Mouse (Mus musculus): ENCODE measurements around the gene Ston2. TPM values are rescaled to one million over a fixed set of nuclear protein-coding genes. Genes with fewer than 3 reads are reported as not detected.

The Ston2 gene
- total and polyA plus RNA-seq, 3 experiments = 33.4 to 110 (median 74.5) TPM

- TF ChIP-seq CTCF (IDR thresholded peaks at IDR 0.05; ENCODE audit: low read depth, low read length) = no peak
- no peak for TF ChIP-seq GATA1 (IDR thresholded peaks at IDR 0.05; ENCODE audit: borderline replicate concordance, low read length)
- TF ChIP-seq POLR2AphosphoS5 (IDR thresholded peaks at IDR 0.05; ENCODE audit: insufficient replicate concordance, low read depth, low read length) = no peak
- TF ChIP-seq TAL1 (conservative IDR thresholded peaks at IDR 0.05; ENCODE audit: low read depth, low read length) = no peak
- no peak for TF ChIP-seq GATA2 (IDR thresholded peaks at IDR 0.05; ENCODE audit: borderline replicate concordance, low read depth, low read length)
- no peak for ATAC-seq (ENCODE audit: extremely low read depth, insufficient number of reproducible peaks, low FRiP score, poor library complexity, severe bottlenecking)
- no peak for DNase-seq (ENCODE audit: low spot score)
- H3K4me1 ChIP-seq (ENCODE audit: insufficient read depth, low read depth, low read length) = peaks cover 17% of the 10 kb centered on the region
- H3K4me3 ChIP-seq (ENCODE audit: low read depth, low read length) = no peak overlapping the region
- H3K9me3 ChIP-seq (replicated peaks) = no peaks in the 10 kb centered on the region
- peaks cover 46% of the 10 kb centered on the region for H3K36me3 ChIP-seq (replicated peaks)
- no peaks in the 10 kb centered on the region for H3K27me3 ChIP-seq (ENCODE audit: insufficient read depth, low read length)
Measured at GRCm38 (mm10) chr12:91695761-91696160, 92.4 kb downstream of the Ston2 start.

DNA sequence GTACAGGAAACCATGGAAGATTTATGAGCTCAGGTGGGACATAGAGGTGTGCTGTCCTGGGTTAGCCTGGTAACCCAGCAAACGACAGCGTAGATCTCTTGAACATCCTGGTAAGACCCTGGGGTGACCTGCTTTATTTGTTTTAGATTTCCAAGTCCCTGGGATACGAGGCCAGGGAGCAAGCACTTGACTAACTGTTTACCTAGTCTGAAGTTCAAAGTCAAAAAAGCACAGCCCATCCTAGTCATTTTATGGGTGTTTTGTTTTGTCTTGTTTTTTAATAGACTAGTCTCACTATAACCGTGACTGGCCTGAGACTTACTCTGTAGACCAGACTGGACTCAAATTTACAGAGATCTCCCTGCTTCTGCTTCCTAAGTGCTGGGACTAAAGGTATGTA, 93.4 kb downstream of the Ston2 start:
- Histone ChIP-seq H3K27me3 (ENCODE audit: insufficient read depth, low read length) (no peaks in the 10 kb centered on the region), H3K4me1 (ENCODE audit: insufficient read depth, low read depth, low read length) (peaks cover 16% of the 10 kb centered on the region), H3K36me3 (replicated peaks) (peaks cover 48% of the 10 kb centered on the region), H3K9me3 (replicated peaks) (no peaks in the 10 kb centered on the region), H3K4me3 (ENCODE audit: low read depth, low read length) (no peak overlapping the region)
- ATAC-seq (ENCODE audit: extremely low read depth, insufficient number of reproducible peaks, low FRiP score, poor library complexity, severe bottlenecking) = no peak
- no peak for TF ChIP-seq TAL1 (conservative IDR thresholded peaks at IDR 0.05; ENCODE audit: low read depth, low read length)
- no peak for DNase-seq (ENCODE audit: low spot score)

DNA sequence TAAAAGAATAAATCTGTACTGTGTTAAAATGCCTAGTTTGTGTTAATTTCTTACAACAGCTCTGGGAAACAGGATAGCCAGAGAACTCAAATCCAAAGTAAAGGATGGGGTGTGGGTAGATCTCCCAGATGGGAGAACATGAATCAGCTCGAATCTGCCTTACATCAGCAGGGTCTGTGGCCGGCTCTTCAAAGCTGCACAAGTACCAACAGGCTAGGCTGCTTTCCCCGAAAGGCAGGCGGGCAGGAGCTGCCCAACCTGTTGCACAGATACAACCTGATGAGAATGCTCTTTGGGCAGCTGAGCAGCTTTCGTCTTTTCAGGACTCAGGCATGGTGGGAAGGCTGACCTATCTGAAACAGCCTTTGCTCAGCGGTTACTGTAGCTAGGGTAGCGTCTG, 94.6 kb downstream of the Ston2 start:
- H3K9me3 ChIP-seq (replicated peaks) = no peaks in the 10 kb centered on the region
- no peak for DNase-seq (ENCODE audit: low spot score)
- peaks cover 7% of the 10 kb centered on the region for H3K4me1 ChIP-seq (ENCODE audit: insufficient read depth, low read depth, low read length)
- H3K36me3 ChIP-seq (replicated peaks) = peaks cover 41% of the 10 kb centered on the region
- TF ChIP-seq GATA1 (IDR thresholded peaks at IDR 0.05; ENCODE audit: borderline replicate concordance, low read length) (no peak), POLR2AphosphoS5 (IDR thresholded peaks at IDR 0.05; ENCODE audit: insufficient replicate concordance, low read depth, low read length) (no peak), GATA2 (IDR thresholded peaks at IDR 0.05; ENCODE audit: borderline replicate concordance, low read depth, low read length) (no peak), TAL1 (conservative IDR thresholded peaks at IDR 0.05; ENCODE audit: low read depth, low read length) (no peak), CTCF (IDR thresholded peaks at IDR 0.05; ENCODE audit: low read depth, low read length) (no peak)
- no peaks in the 10 kb centered on the region for H3K27me3 ChIP-seq (ENCODE audit: insufficient read depth, low read length)
- H3K4me3 ChIP-seq (ENCODE audit: low read depth, low read length) = no peak overlapping the region
- no peak for ATAC-seq (ENCODE audit: extremely low read depth, insufficient number of reproducible peaks, low FRiP score, poor library complexity, severe bottlenecking)

DNA sequence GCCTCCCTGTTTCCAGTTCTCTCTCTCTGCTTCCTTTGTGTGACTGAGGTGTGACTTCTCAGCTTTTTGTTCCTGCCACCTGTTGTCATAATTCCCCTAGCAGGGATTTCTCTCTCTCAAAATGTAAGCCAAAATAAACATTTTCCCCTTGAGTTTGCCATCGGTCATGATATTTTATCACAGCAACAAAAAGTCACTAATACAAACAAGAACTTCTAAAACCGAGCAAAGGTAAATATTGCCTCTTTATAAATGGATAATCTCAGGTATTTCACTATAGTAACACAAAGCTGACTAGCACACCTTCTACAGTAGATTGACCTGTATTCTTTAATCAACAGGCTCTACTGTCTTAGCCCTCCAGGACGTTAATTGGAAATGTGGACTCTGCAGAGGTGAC, 95.2 kb downstream of the Ston2 start:
- DNase-seq (ENCODE audit: low spot score) (no peak), ATAC-seq (ENCODE audit: extremely low read depth, insufficient number of reproducible peaks, low FRiP score, poor library complexity, severe bottlenecking) (no peak)
- Histone ChIP-seq H3K4me3 (ENCODE audit: low read depth, low read length) (no peak overlapping the region), H3K9me3 (replicated peaks) (no peaks in the 10 kb centered on the region), H3K27me3 (ENCODE audit: insufficient read depth, low read length) (no peaks in the 10 kb centered on the region), H3K4me1 (ENCODE audit: insufficient read depth, low read depth, low read length) (peaks cover 4% of the 10 kb centered on the region), H3K36me3 (replicated peaks) (peaks cover 36% of the 10 kb centered on the region)
- no peak for TF ChIP-seq CTCF (IDR thresholded peaks at IDR 0.05; ENCODE audit: low read depth, low read length)

- peaks cover 18% of the 10 kb centered on the region for H3K4me1 ChIP-seq (ENCODE audit: insufficient read depth, low read depth, low read length)
- H3K4me3 ChIP-seq (ENCODE audit: low read depth, low read length) = no peak overlapping the region
- H3K27me3 ChIP-seq (ENCODE audit: insufficient read depth, low read length) = no peaks in the 10 kb centered on the region
- H3K36me3 ChIP-seq (replicated peaks) = peaks cover 44% of the 10 kb centered on the region
- ATAC-seq (ENCODE audit: extremely low read depth, insufficient number of reproducible peaks, low FRiP score, poor library complexity, severe bottlenecking) (no peak), DNase-seq (ENCODE audit: low spot score) (no peak)
- H3K9me3 ChIP-seq (replicated peaks) = no peaks in the 10 kb centered on the region
- TF ChIP-seq POLR2AphosphoS5 (IDR thresholded peaks at IDR 0.05; ENCODE audit: insufficient replicate concordance, low read depth, low read length) (no peak), TAL1 (conservative IDR thresholded peaks at IDR 0.05; ENCODE audit: low read depth, low read length) (no peak), CTCF (IDR thresholded peaks at IDR 0.05; ENCODE audit: low read depth, low read length) (no peak), GATA1 (IDR thresholded peaks at IDR 0.05; ENCODE audit: borderline replicate concordance, low read length) (no peak), GATA2 (IDR thresholded peaks at IDR 0.05; ENCODE audit: borderline replicate concordance, low read depth, low read length) (no peak)
Measured at GRCm38 (mm10) chr12:91685674-91686290, 102.4 kb downstream of the Ston2 start.

GRCm38 (mm10) chr12:91684840-91685415, 103.3 kb downstream of the Ston2 start:
- H3K36me3 ChIP-seq (replicated peaks) = peaks cover 47% of the 10 kb centered on the region
- ATAC-seq (ENCODE audit: extremely low read depth, insufficient number of reproducible peaks, low FRiP score, poor library complexity, severe bottlenecking) (no peak), DNase-seq (ENCODE audit: low spot score) (no peak)
- peaks cover 21% of the 10 kb centered on the region for H3K4me1 ChIP-seq (ENCODE audit: insufficient read depth, low read depth, low read length)
- no peak overlapping the region; the same call in 1 of the 2 replicates for H3K4me3 ChIP-seq (ENCODE audit: low read depth, low read length)
- TF ChIP-seq GATA1 (IDR thresholded peaks at IDR 0.05; ENCODE audit: borderline replicate concordance, low read length) (no peak), GATA2 (IDR thresholded peaks at IDR 0.05; ENCODE audit: borderline replicate concordance, low read depth, low read length) (no peak), POLR2AphosphoS5 (IDR thresholded peaks at IDR 0.05; ENCODE audit: insufficient replicate concordance, low read depth, low read length) (no peak), CTCF (IDR thresholded peaks at IDR 0.05; ENCODE audit: low read depth, low read length) (no peak), TAL1 (conservative IDR thresholded peaks at IDR 0.05; ENCODE audit: low read depth, low read length) (no peak)
- no peaks in the 10 kb centered on the region for H3K9me3 ChIP-seq (replicated peaks)
- H3K27me3 ChIP-seq (ENCODE audit: insufficient read depth, low read length) = no peaks in the 10 kb centered on the region

Data from G1E (cell line).